Mouse (Mus musculus) embryonic fibroblast, embryonic 13.5 days (primary cell): Measurements from ENCODE around the gene Siae. TPM values are rescaled to one million over a fixed set of nuclear protein-coding genes. Genes with fewer than 3 reads are reported as not detected.

Experiments
- H3K27ac ChIP-seq: 2 replicates; pipeline ENCODE4 v1.5.1; 2012; ENCODE audit warnings: low read length, control low read depth, inconsistent platforms; ENCODE audit not compliant: insufficient read depth
- H3K4me1 ChIP-seq: 2 replicates; pipeline ENCODE4 v1.6.1; 2011; ENCODE audit warnings: low read length; ENCODE audit not compliant: control insufficient read depth, insufficient read depth
- H3K4me3 ChIP-seq: 2 replicates; pipeline ENCODE4 v1.5.1; 2011; ENCODE audit warnings: mild to moderate bottlenecking, control low read depth, low read length; ENCODE audit not compliant: insufficient read depth
- CTCF ChIP-seq: IDR thresholded peaks from 2 replicates; pipeline ENCODE4 v1.5.1; 2011; ENCODE audit warnings: mild to moderate bottlenecking, control low read depth, low read length, moderate library complexity, borderline replicate concordance; ENCODE audit not compliant: insufficient read depth
- POLR2A ChIP-seq: IDR thresholded peaks from 2 replicates; pipeline ENCODE4 v1.6.1; 2011; ENCODE audit warnings: low read depth, mild to moderate bottlenecking, control low read depth, low read length, moderate library complexity
- polyA plus RNA-seq: library from polyadenylated mRNA; stranded (reverse); fragments of >200 nt; gene quantifications from 2 replicates; pipeline ENCODE4 v1.2.4, GENCODE M21; 2011; ENCODE audit warnings: low read depth; ENCODE audit not compliant: missing spikeins, insufficient read length

Gene Siae
- polyA plus RNA-seq, 1 experiment: 16.1 TPM

- no peak within 1 kb of the TSS for H3K27ac ChIP-seq
- 0 out of 2 replicates have a peak, but pooled peaks cover 3% of the 10 kb centered on the region for H3K4me1 ChIP-seq
- no peak within 1 kb of the TSS for H3K4me3 ChIP-seq
- TF ChIP-seq CTCF (no peak), POLR2A (no peak)
These were observed 27.9 kb upstream of the Siae start, which contains the start of gene Esam for GRCm38 (mm10) chr9:37527396-37528224. Gene Esam, plus strand, starts transcription at chr9:37528078.

GRCm38 (mm10) chr9:37528225-37528970 lies 27.1 kb upstream of the Siae start:
- TF ChIP-seq POLR2A: no peak
- TF ChIP-seq CTCF: no peak
- 0 out of 2 replicates have a peak, but pooled peaks cover 3% of the 10 kb centered on the region for H3K4me1 ChIP-seq
- no peak overlapping the region for H3K27ac ChIP-seq
- H3K4me3 ChIP-seq: no peak overlapping the region

GRCm38 (mm10) chr9:37530031-37530887 lies 25.2 kb upstream of the Siae start:
- Histone ChIP-seq H3K4me3 (no peak overlapping the region), H3K27ac (no peak overlapping the region), H3K4me1 (0 out of 2 replicates have a peak, but pooled peaks cover 3% of the 10 kb centered on the region)
- TF ChIP-seq POLR2A: no peak
- TF ChIP-seq CTCF: no peak

- H3K4me1 ChIP-seq: 0 out of 2 replicates have a peak, but pooled peaks cover 3% of the 10 kb centered on the region
- no peak overlapping the region for H3K27ac ChIP-seq
- H3K4me3 ChIP-seq: no peak overlapping the region
- TF ChIP-seq CTCF: no peak
These were observed 24.4 kb upstream of the Siae start for GRCm38 (mm10) chr9:37530888-37531705.

- Histone ChIP-seq H3K4me1 (no peaks in the 10 kb centered on the region), H3K27ac (no peak overlapping the region), H3K4me3 (no peak overlapping the region)
- TF ChIP-seq POLR2A (no peak), CTCF (no peak)
These were observed 18.6 kb upstream of the Siae start for GRCm38 (mm10) chr9:37536851-37537250.

GRCm38 (mm10) chr9:37537658-37538250 lies 17.7 kb upstream of the Siae start:
- no peak overlapping the region for H3K27ac ChIP-seq
- H3K4me3 ChIP-seq: no peak overlapping the region
- no peaks in the 10 kb centered on the region for H3K4me1 ChIP-seq
- TF ChIP-seq POLR2A: no peak
- no peak for TF ChIP-seq CTCF

GRCm38 (mm10) chr9:37539170-37540025 lies 16.1 kb upstream of the Siae start, which contains the start of gene Vsig2:
Gene Vsig2, plus strand, starts transcription at chr9:37539255.
- Histone ChIP-seq H3K27ac (no peak within 1 kb of the TSS), H3K4me1 (no peaks in the 10 kb centered on the region), H3K4me3 (no peak within 1 kb of the TSS)
- TF ChIP-seq POLR2A (no peak), CTCF (no peak)

GRCm38 (mm10) chr9:37540226-37540625 lies 15.3 kb upstream of the Siae start:
- no peaks in the 10 kb centered on the region for H3K4me1 ChIP-seq
- no peak overlapping the region for H3K27ac ChIP-seq
- H3K4me3 ChIP-seq: no peak overlapping the region
- TF ChIP-seq POLR2A: no peak
- no peak for TF ChIP-seq CTCF
